ENCODE assay signal across 24 mouse cellular contexts in the genomic region with DNA sequence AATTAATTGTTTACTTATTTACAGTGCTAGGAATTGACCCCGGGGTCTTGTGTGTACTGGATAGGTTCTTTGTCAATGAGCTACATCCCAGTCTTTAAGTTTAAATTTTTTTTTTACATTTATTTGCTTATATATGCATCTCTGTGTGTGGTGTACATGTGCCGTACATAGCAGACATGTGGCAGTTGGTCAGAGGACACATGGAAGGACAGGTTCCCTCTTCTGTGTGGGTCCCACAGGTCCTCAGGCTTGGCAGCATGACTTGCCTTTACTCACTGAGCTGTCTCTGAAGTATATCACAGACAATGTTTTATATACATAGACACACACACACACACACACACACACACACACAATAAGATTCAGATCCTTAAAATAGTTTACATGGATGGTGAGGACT. TPM values are rescaled to one million over a fixed set of nuclear protein-coding genes. Genes with fewer than 3 reads are reported as not detected.
DNase-seq lines count a peak whose midpoint lies in the region; ATAC-seq lines count a peak whose summit lies in the region.
"Had no signal": no experiment of that assay in that cellular context is flagged by ENCODE, and none has a peak within 500 bp of the region (broad histone marks: within the 10 kb centered on the region; RNA-seq: fewer than 3 reads in every experiment).

No protein-coding gene starts in this region.

- H3K4me2 ChIP-seq in midbrain, embryonic 14.5 days (ENCODE audit: low read length), result 0 out of 2 replicates have a peak overlapping the region, but pooled peaks have one; percentile 17
- no peak overlapping the region for H3K4me2 ChIP-seq in midbrain, embryonic 13.5 days (replicated peaks)
- peak overlapping the region; percentile 10; the same call in 1 of the 2 replicates for H3K4me2 ChIP-seq in neural tube, embryonic 13.5 days
- H3K4me2 ChIP-seq in neural tube, embryonic 15.5 days, result no peak overlapping the region
- H3K4me2 ChIP-seq: embryonic facial prominence, embryonic 12.5 days had no signal

- H3K36me3 ChIP-seq in midbrain, embryonic 14.5 days (ENCODE audit: control insufficient read depth, insufficient read depth, low read length), result 0 out of 2 replicates have a peak, but pooled peaks cover 3% of the 10 kb centered on the region
- H3K36me3 ChIP-seq in midbrain, embryonic 13.5 days, result peaks cover 22% of the 10 kb centered on the region
- H3K36me3 ChIP-seq in neural tube, embryonic 13.5 days, result peaks cover 29% of the 10 kb centered on the region
- H3K36me3 ChIP-seq in neural tube, embryonic 15.5 days, result 0 out of 2 replicates have a peak, but pooled peaks cover 3% of the 10 kb centered on the region

- no peak overlapping the region for H3K27ac ChIP-seq in midbrain, embryonic 14.5 days (replicated peaks; ENCODE audit: low read depth, low read length)
- H3K27ac ChIP-seq in midbrain, embryonic 13.5 days, result no peak overlapping the region
- H3K27ac ChIP-seq in neural tube, embryonic 13.5 days (replicated peaks), result no peak overlapping the region
- H3K27ac ChIP-seq in neural tube, embryonic 15.5 days (replicated peaks), result no peak overlapping the region
- H3K27ac ChIP-seq: embryonic facial prominence, embryonic 10.5 days; embryonic facial prominence, embryonic 12.5 days; forebrain, embryonic 13.5 days; forebrain, embryonic 15.5 days had no signal

- no peaks in the 10 kb centered on the region for H3K27me3 ChIP-seq in midbrain, embryonic 14.5 days (ENCODE audit: control insufficient read depth, insufficient read depth, low read length)
- no peaks in the 10 kb centered on the region for H3K27me3 ChIP-seq in midbrain, embryonic 13.5 days
- no peaks in the 10 kb centered on the region for H3K27me3 ChIP-seq in neural tube, embryonic 13.5 days
- H3K27me3 ChIP-seq in neural tube, embryonic 15.5 days (replicated peaks), result no peaks in the 10 kb centered on the region
- H3K27me3 ChIP-seq: CH12.LX; embryonic facial prominence, embryonic 12.5 days; forebrain, embryonic 13.5 days; forebrain, embryonic 15.5 days; Patski had no signal

- no peak overlapping the region for H3K9ac ChIP-seq in midbrain, embryonic 14.5 days (replicated peaks; ENCODE audit: low read length)
- H3K9ac ChIP-seq in midbrain, embryonic 13.5 days (replicated peaks), result no peak overlapping the region
- no peak overlapping the region for H3K9ac ChIP-seq in neural tube, embryonic 13.5 days
- H3K9ac ChIP-seq in neural tube, embryonic 15.5 days (replicated peaks), result no peak overlapping the region
- H3K9ac ChIP-seq: embryonic facial prominence, embryonic 12.5 days; forebrain, embryonic 13.5 days; forebrain, embryonic 15.5 days had no signal

- DNase-seq in heart, adult 11 months, result peak; percentile 65
- no peak for DNase-seq in heart, postnatal 10 days
- no peak for DNase-seq in midbrain, embryonic 14.5 days
- DNase-seq: adrenal gland, adult 8-10 months; adrenal gland, postnatal 14 days; adrenal gland, postnatal 36 days; B cell, adult 2 months; cerebellum, adult 11-12 months; cerebellum, adult 2 months; cerebellum, adult 9-10 months; cerebellum, postnatal 10 days; cerebellum, postnatal 25 days had no signal

- intact Hi-C loops in heart, postnatal 10 days (cut with DNase I), result no loop called here

- WGBS in midbrain, embryonic 14.5 days, result 92% methylated on average over 2 of the region's 2 CpGs
- WGBS in midbrain, embryonic 13.5 days, result 97% methylated on average over 2 of the region's 2 CpGs
- WGBS in neural tube, embryonic 13.5 days, result 91% methylated on average over 2 of the region's 2 CpGs
- 82% methylated on average over 2 of the region's 2 CpGs for WGBS in neural tube, embryonic 15.5 days

- peaks cover 21% of the 10 kb centered on the region for H3K4me1 ChIP-seq in midbrain, embryonic 14.5 days (ENCODE audit: control insufficient read depth, insufficient read depth, low read length)
- H3K4me1 ChIP-seq in midbrain, embryonic 13.5 days (replicated peaks), result peaks cover 37% of the 10 kb centered on the region
- H3K4me1 ChIP-seq in neural tube, embryonic 13.5 days (replicated peaks), result peaks cover 41% of the 10 kb centered on the region
- peaks cover 28% of the 10 kb centered on the region for H3K4me1 ChIP-seq in neural tube, embryonic 15.5 days

- ATAC-seq in midbrain, embryonic 14.5 days (ENCODE audit: low FRiP score, low TSS enrichment), result no peak
- ATAC-seq in midbrain, embryonic 13.5 days, result no peak
- no peak for ATAC-seq in neural tube, embryonic 13.5 days (ENCODE audit: low read depth)
- ATAC-seq in neural tube, embryonic 15.5 days (ENCODE audit: low FRiP score), result no peak
- ATAC-seq: activated CD4-positive, CD25-positive, alpha-beta regulatory T cell, adult 4 months; CD4-positive, CD25-positive, alpha-beta regulatory T cell, adult 4 months; forebrain, embryonic 13.5 days; forebrain, embryonic 15.5 days; Patski had no signal

- no peak overlapping the region for H3K4me3 ChIP-seq in midbrain, embryonic 14.5 days (replicated peaks; ENCODE audit: low read depth, low read length)
- H3K4me3 ChIP-seq in midbrain, embryonic 13.5 days (replicated peaks), result no peak overlapping the region
- no peak overlapping the region for H3K4me3 ChIP-seq in neural tube, embryonic 13.5 days
- H3K4me3 ChIP-seq in neural tube, embryonic 15.5 days (replicated peaks), result no peak overlapping the region
- H3K4me3 ChIP-seq: embryonic facial prominence, embryonic 10.5 days; embryonic facial prominence, embryonic 12.5 days; forebrain, embryonic 13.5 days had no signal

- no peaks in the 10 kb centered on the region for H3K9me3 ChIP-seq in midbrain, embryonic 14.5 days (ENCODE audit: control insufficient read depth, low read length)
- no peaks in the 10 kb centered on the region for H3K9me3 ChIP-seq in midbrain, embryonic 13.5 days
- no peaks in the 10 kb centered on the region for H3K9me3 ChIP-seq in neural tube, embryonic 13.5 days
- H3K9me3 ChIP-seq in neural tube, embryonic 15.5 days (replicated peaks), result no peaks in the 10 kb centered on the region
- H3K9me3 ChIP-seq: embryonic facial prominence, embryonic 10.5 days; embryonic facial prominence, embryonic 12.5 days; forebrain, embryonic 13.5 days; forebrain, embryonic 15.5 days; G1E had no signal

RNA-seq across cellular contexts. Expression of gene Clasp1, which starts 3.4 kb away (rescaled TPM):
- total RNA-seq in heart, postnatal 10 days (2021), result 100 to 1,000 TPM; 341 to 384 TPM
- polyA plus RNA-seq in midbrain, embryonic 14.5 days (2014; fragmentation: Nextera tagmentation; extraction: Ambion mirVana), result 116 and 140 TPM in 2 replicates
- polyA plus RNA-seq in midbrain, embryonic 13.5 days (2015; fragmentation: Nextera tagmentation; extraction: Ambion mirVana), result 138 and 146 TPM in 2 replicates
- polyA plus RNA-seq in neural tube, embryonic 13.5 days (2015; fragmentation: Nextera tagmentation; extraction: Ambion mirVana), result 103 and 107 TPM in 2 replicates
- 74.7 and 88.1 TPM in 2 replicates for polyA plus RNA-seq in neural tube, embryonic 15.5 days (2015; fragmentation: Nextera tagmentation; extraction: Ambion mirVana)

Comparison
In these comparisons a context has a peak if more than half of its experiments do, and no peak if none do; other contexts are left out.
1. H3K4me2 ChIP-seq: peak in midbrain, embryonic 14.5 days (single experiment) and neural tube, embryonic 13.5 days (single experiment); none in midbrain, embryonic 13.5 days (single experiment) and neural tube, embryonic 15.5 days (single experiment).